Mouse (Mus musculus): ENCODE measurements at regions not wholly inside any gene's neighbourhood (a gene's known extent, or its start where the extent isn't known, plus 50 kb on each side); places are given as distances from the start of the nearest gene placed in this dataset.
"Not testable (repeated sequence)": the region's sequence is repeated elsewhere in the genome, so short reads cannot be mapped to it uniquely, and the experiment has no call there.

DNA sequence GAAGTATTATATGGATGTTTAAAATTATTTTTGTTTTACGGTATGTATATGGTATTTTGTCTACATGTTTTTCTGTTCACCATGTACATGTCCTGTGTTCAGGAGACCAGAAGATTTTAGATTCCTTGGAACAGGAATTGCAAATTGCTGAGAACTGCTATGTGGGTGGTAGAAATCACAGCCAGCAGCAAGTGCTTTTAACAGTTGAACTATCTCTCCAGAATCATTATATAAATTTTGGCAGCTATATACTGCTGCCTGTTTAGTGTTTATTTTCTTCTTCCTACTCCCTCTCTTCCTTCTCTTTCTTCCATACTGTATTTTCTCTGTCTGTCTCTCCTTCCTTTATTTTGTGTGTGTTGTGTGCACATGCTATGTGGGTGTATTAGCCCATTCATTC is 834.3 kb downstream of the Crisp4 start:
- not testable (repeated sequence) for TF ChIP-seq POLR2A (IDR thresholded peaks at IDR 0.05; ENCODE audit: borderline replicate concordance, extremely low read depth, insufficient read depth, insufficient read length, poor library complexity, severe bottlenecking); CTCF (IDR thresholded peaks at IDR 0.05; ENCODE audit: borderline replicate concordance, extremely low read depth, insufficient read depth, insufficient read length)
